Mouse (Mus musculus) hematopoietic multipotent progenitor cell, adult 10-12 weeks (in vitro differentiated cells): ENCODE results near the gene Slc6a11. TPM values are rescaled to one million over a fixed set of nuclear protein-coding genes. Genes with fewer than 3 reads are reported as not detected.

Experiments
- polyA plus RNA-seq: library from polyadenylated mRNA; stranded (reverse); fragments of >175 nt; gene quantifications from 2 replicates; pipeline ENCODE4 v1.2.3, GENCODE M21; 2012; ENCODE audit warnings: low replicate concordance

Slc6a11 gene
- polyA plus RNA-seq: not detected in 2 replicates

DNA sequence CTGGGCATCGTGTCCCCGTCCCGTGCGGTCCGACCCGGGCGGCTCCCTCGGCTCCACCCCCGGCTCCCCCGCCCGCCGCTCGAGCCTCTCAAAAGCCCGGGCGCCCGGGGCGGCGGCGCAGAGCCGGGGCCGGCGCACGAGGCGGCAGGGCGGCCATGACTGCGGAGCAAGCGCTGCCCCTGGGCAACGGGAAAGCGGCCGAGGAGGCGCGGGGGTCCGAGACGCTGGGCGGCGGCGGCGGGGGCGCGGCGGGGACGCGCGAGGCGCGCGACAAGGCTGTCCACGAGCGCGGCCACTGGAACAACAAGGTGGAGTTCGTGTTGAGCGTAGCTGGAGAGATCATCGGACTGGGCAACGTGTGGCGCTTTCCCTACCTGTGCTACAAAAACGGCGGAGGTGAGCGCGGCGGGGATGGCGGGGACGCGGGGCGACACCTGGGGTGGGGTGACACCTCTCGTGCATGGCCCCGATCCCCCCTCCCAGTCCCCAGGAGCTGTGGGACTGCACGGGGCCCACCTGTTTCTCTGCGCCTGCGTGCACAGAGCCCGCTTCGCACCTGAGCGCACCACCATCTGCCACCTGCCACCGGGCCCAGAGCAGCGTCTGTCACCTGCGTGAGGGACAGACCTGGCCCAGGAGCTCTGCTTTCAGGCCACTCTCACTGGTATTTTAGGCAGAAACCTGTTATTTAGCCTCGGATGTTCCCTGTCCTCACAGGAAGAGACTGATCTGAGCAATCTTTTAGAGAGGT lies at the start of gene Slc6a11:
Slc6a11 (plus strand) TSS at position 120 of the 751 bp plus-strand sequence.

DNA sequence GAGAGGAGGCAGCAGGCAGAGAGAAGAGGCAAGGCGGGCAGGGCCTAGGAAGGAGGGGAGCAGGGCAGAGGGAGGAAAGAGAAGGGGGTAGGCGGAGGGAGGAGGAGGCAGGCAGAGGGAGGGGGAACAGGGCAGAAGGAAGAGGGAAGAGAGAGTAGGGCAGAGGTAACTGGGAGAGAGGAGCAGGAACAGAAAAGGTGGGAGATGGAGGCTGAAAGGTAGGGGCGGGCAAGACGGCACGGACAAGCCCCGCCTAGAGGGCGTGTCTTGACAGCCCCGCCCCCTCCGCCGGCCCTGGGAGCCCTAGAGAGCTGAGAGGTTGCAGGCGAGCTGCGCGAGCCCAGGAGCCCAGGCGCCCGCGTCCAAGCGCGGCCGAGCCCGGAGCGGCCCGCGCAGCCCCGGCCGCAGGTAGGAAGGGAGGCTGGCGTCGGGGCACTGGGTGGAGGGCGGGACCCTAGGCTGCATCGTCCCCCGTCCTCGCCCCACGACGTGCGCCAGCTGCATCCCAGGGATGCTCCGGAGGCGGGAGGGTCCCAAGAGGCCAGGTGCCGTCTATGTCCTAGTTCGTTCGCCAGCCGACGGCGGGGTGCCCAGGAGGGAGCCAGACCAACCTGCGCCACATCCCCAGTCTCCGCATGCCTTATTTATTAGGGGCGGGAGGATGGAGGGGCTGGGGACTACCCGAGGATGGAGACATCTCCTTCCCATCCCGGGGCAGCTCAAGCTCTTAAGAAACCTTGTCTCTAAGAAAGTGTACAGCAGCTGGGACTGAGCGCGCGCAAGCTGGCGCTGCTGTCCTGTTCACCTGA lies 151.6 kb downstream of the Slc6a11 start, which contains the start of gene Slc6a1:
Slc6a1 (plus strand) TSS at position 167 of the 809 bp plus-strand sequence.

Other genes with a start within 250 kb of the Slc6a11 start
- 0.09 and 0.11 TPM in 2 replicates for gene Atp2b2, start 88.6 kb upstream of the Slc6a11 start, polyA plus RNA-seq
- gene Slc6a1, start 151.4 kb downstream of the Slc6a11 start, polyA plus RNA-seq: 0.55 and 0.64 TPM in 2 replicates